Mouse (Mus musculus) adrenal gland, adult 18-20 months (tissue): ENCODE data around the gene Fcrl6. TPM values are rescaled to one million over a fixed set of nuclear protein-coding genes. Genes with fewer than 3 reads are reported as not detected.

Experiments
- DNase-seq, 2 experiments: peaks; one replicate each; pipeline ENCODE4 v3.0.0; 2021 to 2022; ENCODE audit warnings: low spot score in 2 of 2
- total RNA-seq, 2 experiments: library from RNA; stranded (reverse); gene quantifications; 1 replicate in 1 of 2; 2 replicates in 1 of 2; pipeline ENCODE4 v1.2.3; 2021

Gene Fcrl6
- total RNA-seq, 2 experiments from 2014 or later = not detected

- no peak for DNase-seq
These were observed 53.0 kb downstream of the Fcrl6 start for GRCm38 (mm10) chr1:172549314-172549713.

- DNase-seq = no peak
These were observed 53.9 kb downstream of the Fcrl6 start for GRCm38 (mm10) chr1:172548501-172548900.

Other genes starting within 250 kb of the Fcrl6 start
- gene Pigm, start 226.0 kb downstream of the Fcrl6 start, total RNA-seq = 10 to 100 TPM in 1 of 2 experiments, 1 to 10 TPM in 1; 9.3 to 11.5 TPM
- gene Slamf9, start 127.2 kb downstream of the Fcrl6 start, total RNA-seq = 1 to 10 TPM; 3.4 to 5.0 TPM
- 1 to 10 TPM; 1.1 to 3.2 TPM for gene Igsf9, start 120.8 kb downstream of the Fcrl6 start, total RNA-seq
- 10 to 100 TPM; 64.7 to 65.1 TPM for gene Tagln2, start 102.5 kb downstream of the Fcrl6 start, total RNA-seq
- under 1 TPM; 0.35 to 0.40 TPM for gene Cfap45, start 81.8 kb downstream of the Fcrl6 start, total RNA-seq
- gene Vsig8, start 46.6 kb downstream of the Fcrl6 start, total RNA-seq = under 1 TPM in 1 of 2 experiments, not detected in 1; 0.40 TPM
- gene Slamf8, start 12.0 kb downstream of the Fcrl6 start, total RNA-seq = 1 to 10 TPM in 1 of 2 experiments, under 1 TPM in 1; 0.60 to 1.5 TPM
- gene Dusp23, start 30.4 kb upstream of the Fcrl6 start, total RNA-seq = 1 to 10 TPM; 6.3 to 7.4 TPM
- not detected for gene Crp, start 95.5 kb upstream of the Fcrl6 start, total RNA-seq